Mouse (Mus musculus) lung, postnatal 0 days (tissue): ENCODE measurements around the gene Fkbp8. TPM values are rescaled to one million over a fixed set of nuclear protein-coding genes. Genes with fewer than 3 reads are reported as not detected.

Experiments used
- ATAC-seq: fragments of 200-750 bp; cut with Nextera tagmentation; 2 replicates; pipeline ENCODE4 v1.8.0; 2017; ENCODE audit warnings: moderate library complexity
- DNase-seq: peaks from one replicate; pipeline ENCODE4 v3.0.0-alpha.2; 2016; ENCODE audit warnings: low spot score
- H3K27ac ChIP-seq: fragments of 300-500 bp; sonication (generic); 2 replicates; pipeline ENCODE4 v1.5.1; 2014; ENCODE audit warnings: antibody characterized with exemption, mild to moderate bottlenecking, low read length, mixed read lengths
- H3K27me3 ChIP-seq: fragments of 300-500 bp; sonication (generic); replicated peaks from 2 replicates; pipeline ENCODE4 v1.6.1; 2014; ENCODE audit warnings: low read length, mixed read lengths; ENCODE audit not compliant: insufficient read depth
- H3K36me3 ChIP-seq: fragments of 300-500 bp; sonication (generic); 2 replicates; pipeline ENCODE4 v1.6.1; 2014; ENCODE audit warnings: low read length, mixed read lengths; ENCODE audit not compliant: insufficient read depth
- H3K4me1 ChIP-seq: fragments of 300-500 bp; sonication (generic); 2 replicates; pipeline ENCODE4 v1.6.1; 2014; ENCODE audit warnings: antibody characterized with exemption, low read depth, low read length, mixed read lengths; ENCODE audit not compliant: insufficient read depth
- H3K4me2 ChIP-seq: fragments of 300-500 bp; sonication (generic); replicated peaks from 2 replicates; pipeline ENCODE4 v1.6.1; 2014; ENCODE audit warnings: low read depth, mild to moderate bottlenecking, low read length, moderate library complexity, mixed read lengths
- H3K4me3 ChIP-seq: fragments of 300-500 bp; sonication (generic); 2 replicates; pipeline ENCODE4 v1.5.1; 2014; ENCODE audit warnings: low read depth, low read length
- H3K9ac ChIP-seq: fragments of 300-500 bp; sonication (generic); replicated peaks from 2 replicates; pipeline ENCODE4 v1.6.1; 2014; ENCODE audit warnings: low read depth, mild to moderate bottlenecking
- H3K9me3 ChIP-seq: fragments of 300-500 bp; sonication (generic); 2 replicates; pipeline ENCODE4 v1.6.1; 2016; ENCODE audit warnings: low read length, mixed read lengths
- CTCF ChIP-seq: IDR thresholded peaks from 2 replicates; pipeline ENCODE4 v1.5.1; 2016; ENCODE audit warnings: antibody characterized with exemption, mild to moderate bottlenecking
- EP300 ChIP-seq: IDR thresholded peaks from 2 replicates; pipeline ENCODE4 v1.6.1; 2016; ENCODE audit warnings: antibody characterized with exemption, mild to moderate bottlenecking, control low read depth
- WGBS: fragments of 180-500 bp; shearing (Covaris S2); extraction: QIAGEN DNeasy Blood & Tissue Kit; methylation state at CpG from one replicate; pipeline ENCODE4 v1.1.7; 2014; 5-methylcytosine and 5-hydroxymethylcytosine counted together
- polyA plus RNA-seq: library from polyadenylated mRNA; unstranded; fragments of >200 nt; fragmentation: Nextera tagmentation; extraction: Ambion mirVana; gene quantifications from 2 replicates; pipeline ENCODE4 v1.2.1, GENCODE M21; 2015

Fkbp8 gene
- polyA plus RNA-seq, 1 experiment from 2014 or later: 222 TPM

DNA sequence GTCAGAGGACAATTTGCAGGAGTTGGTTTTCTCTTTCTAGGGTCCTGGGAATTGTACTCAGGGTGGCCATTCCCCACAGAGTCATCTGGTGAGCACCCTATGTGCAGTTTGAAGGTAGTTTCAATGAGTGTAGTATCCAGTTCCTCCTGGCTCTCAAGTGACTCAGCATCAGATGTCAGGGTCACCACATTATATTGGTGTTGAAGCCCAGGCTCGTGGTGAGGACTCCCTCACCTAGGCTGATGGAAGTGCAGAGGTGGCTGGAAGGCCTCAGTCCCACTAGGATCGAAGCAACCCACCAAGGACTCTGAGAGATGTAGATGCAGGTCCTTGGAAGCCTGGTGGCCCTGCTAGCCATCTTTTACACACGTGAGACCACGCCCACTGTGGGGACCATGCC, 18.9 kb downstream of the Fkbp8 start:
- DNase-seq: no peak
- Histone ChIP-seq H3K36me3 (no peaks in the 10 kb centered on the region), H3K9ac (no peak overlapping the region), H3K27me3 (no peaks in the 10 kb centered on the region), H3K4me1 (peaks cover 22% of the 10 kb centered on the region), H3K9me3 (no peaks in the 10 kb centered on the region), H3K4me2 (no peak overlapping the region), H3K4me3 (no peak overlapping the region), H3K27ac (no peak overlapping the region)
- 79% methylated on average over 4 of the region's 4 CpGs for WGBS
- TF ChIP-seq CTCF: no peak
- TF ChIP-seq EP300: no peak
- ATAC-seq: no peak

GRCm38 (mm10) chr8:70547762-70548161, 20.2 kb downstream of the Fkbp8 start:
- H3K9me3 ChIP-seq: no peaks in the 10 kb centered on the region
- H3K27ac ChIP-seq: peak overlapping the region; percentile 70; the same call in 1 of the 2 replicates
- H3K4me2 ChIP-seq: no peak overlapping the region
- no peak overlapping the region for H3K4me3 ChIP-seq
- WGBS: 59% methylated on average over 6 of the region's 6 CpGs
- TF ChIP-seq CTCF (0 out of 2 replicates have a peak, but pooled peaks have one; percentile 1), EP300 (no peak)
- DNase-seq (peak; percentile 60), ATAC-seq (peak; percentile 27; the same call in 1 of the 2 replicates)
- H3K36me3 ChIP-seq: no peaks in the 10 kb centered on the region
- no peaks in the 10 kb centered on the region for H3K27me3 ChIP-seq
- peaks cover 32% of the 10 kb centered on the region for H3K4me1 ChIP-seq
- no peak overlapping the region for H3K9ac ChIP-seq

- H3K4me1 ChIP-seq: peaks cover 27% of the 10 kb centered on the region
- no peak for ATAC-seq
These were observed 22.1 kb downstream of the Fkbp8 start for GRCm38 (mm10) chr8:70549412-70550184.

GRCm38 (mm10) chr8:70551558-70552161, 24.1 kb downstream of the Fkbp8 start:
- WGBS: 23% methylated on average over 3 of the region's 3 CpGs
- H3K4me2 ChIP-seq: no peak overlapping the region
- no peaks in the 10 kb centered on the region for H3K27me3 ChIP-seq
- TF ChIP-seq CTCF (no peak), EP300 (no peak)
- no peak overlapping the region; the same call in 1 of the 2 replicates for H3K27ac ChIP-seq
- no peak overlapping the region for H3K9ac ChIP-seq
- no peaks in the 10 kb centered on the region for H3K36me3 ChIP-seq
- DNase-seq (no peak), ATAC-seq (no peak)
- peaks cover 25% of the 10 kb centered on the region for H3K4me1 ChIP-seq
- no peak overlapping the region for H3K4me3 ChIP-seq
- no peaks in the 10 kb centered on the region for H3K9me3 ChIP-seq

More at GRCm38 (mm10) chr8:70549412-70550184, 22.1 kb downstream of the Fkbp8 start:
- no peak overlapping the region for H3K27ac ChIP-seq
- TF ChIP-seq CTCF (peak; percentile 11; the same call in 1 of the 2 replicates), EP300 (no peak)
- 91% methylated on average over 10 of the region's 10 CpGs for WGBS
- H3K9me3 ChIP-seq: no peaks in the 10 kb centered on the region
- no peak overlapping the region for H3K4me2 ChIP-seq
- no peak overlapping the region for H3K4me3 ChIP-seq
- no peaks in the 10 kb centered on the region for H3K27me3 ChIP-seq
- no peak for DNase-seq
- H3K36me3 ChIP-seq: no peaks in the 10 kb centered on the region
- H3K9ac ChIP-seq: no peak overlapping the region

DNA sequence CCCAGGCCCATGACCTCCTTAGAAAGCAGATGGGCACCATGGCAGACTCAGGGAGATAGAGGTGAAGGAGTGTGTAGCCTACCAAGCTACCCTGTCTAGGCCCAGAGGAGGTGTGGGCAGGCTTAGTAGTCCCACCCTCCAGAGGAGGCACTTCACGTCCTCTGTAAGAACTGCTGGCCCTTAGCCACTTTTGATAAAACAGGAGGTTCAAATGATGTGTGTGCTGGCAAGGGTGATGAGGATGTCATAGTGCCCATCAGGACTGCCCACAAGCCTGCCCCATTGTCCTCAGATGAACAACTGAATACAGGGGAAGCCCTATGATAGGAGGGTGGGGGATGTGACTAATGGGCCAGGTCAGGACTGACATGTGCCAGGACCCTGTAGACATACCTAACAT, 25.3 kb downstream of the Fkbp8 start:
- no peak overlapping the region for H3K4me2 ChIP-seq
- H3K27me3 ChIP-seq: no peaks in the 10 kb centered on the region
- peaks cover 28% of the 10 kb centered on the region for H3K4me1 ChIP-seq
- no peak overlapping the region for H3K9ac ChIP-seq
- H3K9me3 ChIP-seq: no peaks in the 10 kb centered on the region
- no peaks in the 10 kb centered on the region for H3K36me3 ChIP-seq
- no peak for TF ChIP-seq EP300
- TF ChIP-seq CTCF: no peak
- H3K4me3 ChIP-seq: no peak overlapping the region
- WGBS: 0% methylated on average over 1 of the region's 1 CpGs
- H3K27ac ChIP-seq: no peak overlapping the region
- DNase-seq (peak; percentile 49), ATAC-seq (peak; percentile 57)

- no peak overlapping the region for H3K9ac ChIP-seq
- peak; percentile 13; the same call in 1 of the 2 replicates for ATAC-seq
- H3K4me1 ChIP-seq: peaks cover 32% of the 10 kb centered on the region
- H3K27me3 ChIP-seq: no peaks in the 10 kb centered on the region
- no peaks in the 10 kb centered on the region for H3K36me3 ChIP-seq
- H3K4me3 ChIP-seq: no peak overlapping the region
- TF ChIP-seq CTCF (no peak), EP300 (no peak)
- peak overlapping the region; percentile 22; the same call in 1 of the 2 replicates for H3K27ac ChIP-seq
- peak; percentile 38 for DNase-seq
- H3K9me3 ChIP-seq: no peaks in the 10 kb centered on the region
- no peak overlapping the region for H3K4me2 ChIP-seq
These were observed 26.2 kb downstream of the Fkbp8 start for GRCm38 (mm10) chr8:70553740-70554139.
